8 mouse cellular contexts compared by ENCODE assay signal in genomic region chr3:90213956-90214684, GRCm38 (mm10). TPM values are rescaled to one million over a fixed set of nuclear protein-coding genes. Genes with fewer than 3 reads are reported as not detected.
DNase-seq lines count a peak whose midpoint lies in the region; ATAC-seq and TF ChIP-seq lines count a peak whose summit lies in the region.

No protein-coding gene starts in this region.

- peak overlapping the region; percentile 66 for H3K4me2 ChIP-seq in lung, embryonic 15.5 days
- peak overlapping the region; percentile 84 for H3K4me2 ChIP-seq in stomach, embryonic 16.5 days (ENCODE audit: low read depth, low read length)

- H3K4me1 ChIP-seq in G1E (ENCODE audit: insufficient read depth, low read depth, low read length) = peaks cover 26% of the 10 kb centered on the region
- H3K4me1 ChIP-seq in embryonic fibroblast, embryonic 13.5 days (ENCODE audit: control insufficient read depth, insufficient read depth, low read length) = peaks cover 6% of the 10 kb centered on the region
- H3K4me1 ChIP-seq in lung, embryonic 15.5 days = peaks cover 28% of the 10 kb centered on the region
- H3K4me1 ChIP-seq in stomach, embryonic 16.5 days (ENCODE audit: control insufficient read depth, insufficient read depth, low read length) = peaks cover 22% of the 10 kb centered on the region

- H3K9ac ChIP-seq in lung, embryonic 15.5 days = peak overlapping the region; percentile 27; the same call in 1 of the 2 replicates
- H3K9ac ChIP-seq in stomach, embryonic 16.5 days (ENCODE audit: low read length) = peak overlapping the region; percentile 63

- WGBS in lung, embryonic 15.5 days = 12% methylated on average over 12 of the region's 12 CpGs
- WGBS in stomach, embryonic 16.5 days = 9% methylated on average over 12 of the region's 12 CpGs

- peak overlapping the region; percentile 93 for H3K4me3 ChIP-seq in G1E (ENCODE audit: low read depth, low read length)
- H3K4me3 ChIP-seq in embryonic fibroblast, embryonic 13.5 days (ENCODE audit: insufficient read depth, low read length) = peak overlapping the region; percentile 53
- peak overlapping the region; percentile 85 for H3K4me3 ChIP-seq in lung, embryonic 15.5 days
- H3K4me3 ChIP-seq in stomach, embryonic 16.5 days (replicated peaks; ENCODE audit: low read length) = peak overlapping the region; percentile 72

- peak; percentile 24 for DNase-seq in cerebellum, adult 8-10 months
- no peak for DNase-seq in cerebellum, adult 11-12 months
- DNase-seq in G1E (ENCODE audit: low spot score) = no peak
- DNase-seq in kidney, adult 18-20 months = peak; percentile 33
- no peak for DNase-seq in layer of hippocampus, postnatal 10 days (ENCODE audit: low spot score in 2 of 2)

- no peak for TF ChIP-seq POLR2A in embryonic fibroblast, embryonic 13.5 days (IDR thresholded peaks at IDR 0.05; ENCODE audit: low read depth, low read length)

- 0 out of 2 replicates have a peak, but pooled peaks cover 6% of the 10 kb centered on the region for H3K27me3 ChIP-seq in G1E (ENCODE audit: insufficient read depth, low read length)
- H3K27me3 ChIP-seq in lung, embryonic 15.5 days = no peaks in the 10 kb centered on the region
- H3K27me3 ChIP-seq in stomach, embryonic 16.5 days (ENCODE audit: control insufficient read depth, insufficient read depth, low read length) = no peaks in the 10 kb centered on the region

- no peak overlapping the region for H3K27ac ChIP-seq in embryonic fibroblast, embryonic 13.5 days (ENCODE audit: insufficient read depth, low read length)
- H3K27ac ChIP-seq in lung, embryonic 15.5 days = peak overlapping the region; percentile 76
- H3K27ac ChIP-seq in stomach, embryonic 16.5 days (ENCODE audit: low read length) = peak overlapping the region; percentile 69

- peaks cover 35% of the 10 kb centered on the region for H3K36me3 ChIP-seq in G1E (replicated peaks)
- H3K36me3 ChIP-seq in lung, embryonic 15.5 days = peaks cover 33% of the 10 kb centered on the region
- peaks cover 10% of the 10 kb centered on the region for H3K36me3 ChIP-seq in stomach, embryonic 16.5 days (ENCODE audit: control insufficient read depth, insufficient read depth, low read length)

- TF ChIP-seq CTCF in G1E (IDR thresholded peaks at IDR 0.05; ENCODE audit: low read depth, low read length) = no peak
- TF ChIP-seq CTCF in embryonic fibroblast, embryonic 13.5 days (IDR thresholded peaks at IDR 0.05; ENCODE audit: borderline replicate concordance, insufficient read depth, low read length) = no peak

- no peaks in the 10 kb centered on the region for H3K9me3 ChIP-seq in G1E (replicated peaks)
- no peaks in the 10 kb centered on the region for H3K9me3 ChIP-seq in lung, embryonic 15.5 days
- H3K9me3 ChIP-seq in stomach, embryonic 16.5 days (replicated peaks; ENCODE audit: control insufficient read depth, low read length) = no peaks in the 10 kb centered on the region

- ATAC-seq in G1E (ENCODE audit: extremely low read depth, insufficient number of reproducible peaks, low FRiP score, poor library complexity, severe bottlenecking) = no peak
- ATAC-seq in lung, embryonic 15.5 days (ENCODE audit: borderline replicate concordance, extremely low read depth, low FRiP score, low TSS enrichment) = no peak
- no peak for ATAC-seq in stomach, embryonic 16.5 days (ENCODE audit: insufficient read depth, low FRiP score)

RNA-seq across cellular contexts. Expression of gene Rab13, which starts 0.6 kb away (rescaled TPM):
- 1.3 TPM in 1 of 2 replicates, not detected in the other for total RNA-seq in G1E (2014; fragmentation: Nextera tagmentation)
- total RNA-seq in G1E (2017) = 5.1 and 6.1 TPM in 2 replicates
- 2.4 and 2.7 TPM in 2 replicates for polyA plus RNA-seq in G1E (2012)
- polyA plus RNA-seq in embryonic fibroblast, embryonic 13.5 days (2011; ENCODE audit: insufficient read length, low read depth, missing spikeins) = 32.1 and 33.5 TPM in 2 replicates
- 35.8 and 40.0 TPM in 2 replicates for polyA plus RNA-seq in lung, embryonic 15.5 days (2015; fragmentation: Nextera tagmentation; extraction: Ambion mirVana)
- polyA plus RNA-seq in stomach, embryonic 16.5 days (2015; fragmentation: Nextera tagmentation; extraction: Ambion mirVana) = 30.5 and 33.1 TPM in 2 replicates
- total RNA-seq in layer of hippocampus, postnatal 10 days (2021) = 10 to 100 TPM; 10.3 to 10.8 TPM

RNA-seq across cellular contexts. Expression of gene Rps27, which starts 0.7 kb away (rescaled TPM):
- total RNA-seq in G1E (2014; fragmentation: Nextera tagmentation) = 2,953 and 3,131 TPM in 2 replicates
- 4,851 and 5,028 TPM in 2 replicates for total RNA-seq in G1E (2017)
- 231 and 309 TPM in 2 replicates for polyA plus RNA-seq in G1E (2012)
- polyA plus RNA-seq in embryonic fibroblast, embryonic 13.5 days (2011; ENCODE audit: insufficient read length, low read depth, missing spikeins) = 36.9 and 264 TPM in 2 replicates
- polyA plus RNA-seq in lung, embryonic 15.5 days (2015; fragmentation: Nextera tagmentation; extraction: Ambion mirVana) = 1,416 and 1,510 TPM in 2 replicates
- 1,106 and 1,465 TPM in 2 replicates for polyA plus RNA-seq in stomach, embryonic 16.5 days (2015; fragmentation: Nextera tagmentation; extraction: Ambion mirVana)
- 100 to 1,000 TPM; 800 to 858 TPM for total RNA-seq in layer of hippocampus, postnatal 10 days (2021)

RNA-seq across cellular contexts. Expression of gene Jtb, which starts 17.3 kb away (rescaled TPM):
- total RNA-seq in G1E (2014; fragmentation: Nextera tagmentation) (23.9 and 38.8 TPM in 2 replicates), G1E (2017) (40.9 and 44.5 TPM in 2 replicates)
- 73.6 and 98.7 TPM in 2 replicates for polyA plus RNA-seq in G1E (2012)
- 47.1 and 47.5 TPM in 2 replicates for polyA plus RNA-seq in embryonic fibroblast, embryonic 13.5 days (2011; ENCODE audit: insufficient read length, low read depth, missing spikeins)
- 90.2 and 100 TPM in 2 replicates for polyA plus RNA-seq in lung, embryonic 15.5 days (2015; fragmentation: Nextera tagmentation; extraction: Ambion mirVana)
- polyA plus RNA-seq in stomach, embryonic 16.5 days (2015; fragmentation: Nextera tagmentation; extraction: Ambion mirVana) = 92.3 and 104 TPM in 2 replicates
- total RNA-seq in layer of hippocampus, postnatal 10 days (2021) = 10 to 100 TPM; 50.2 to 59.4 TPM

RNA-seq across cellular contexts. Expression of gene Creb3l4, which starts 29.2 kb away (rescaled TPM):
- not detected in 2 replicates for total RNA-seq in G1E (2014; fragmentation: Nextera tagmentation)
- total RNA-seq in G1E (2017) = 0.16 TPM in 1 of 2 replicates, not detected in the other
- polyA plus RNA-seq in G1E (2012) = not detected in 2 replicates
- 2.0 and 2.3 TPM in 2 replicates for polyA plus RNA-seq in embryonic fibroblast, embryonic 13.5 days (2011; ENCODE audit: insufficient read length, low read depth, missing spikeins)
- polyA plus RNA-seq in lung, embryonic 15.5 days (2015; fragmentation: Nextera tagmentation; extraction: Ambion mirVana) = 6.0 and 6.3 TPM in 2 replicates
- polyA plus RNA-seq in stomach, embryonic 16.5 days (2015; fragmentation: Nextera tagmentation; extraction: Ambion mirVana) = 28.9 and 34.4 TPM in 2 replicates
- not detected for total RNA-seq in layer of hippocampus, postnatal 10 days (2021)

RNA-seq across cellular contexts. Expression of gene Slc39a1, which starts 33.9 kb away (rescaled TPM):
- total RNA-seq in G1E (2014; fragmentation: Nextera tagmentation) (31.8 and 35.8 TPM in 2 replicates), G1E (2017) (38.0 and 42.7 TPM in 2 replicates)
- 14.0 and 15.6 TPM in 2 replicates for polyA plus RNA-seq in G1E (2012)
- polyA plus RNA-seq in embryonic fibroblast, embryonic 13.5 days (2011; ENCODE audit: insufficient read length, low read depth, missing spikeins) = 253 and 312 TPM in 2 replicates
- polyA plus RNA-seq in lung, embryonic 15.5 days (2015; fragmentation: Nextera tagmentation; extraction: Ambion mirVana) = 94.7 and 102 TPM in 2 replicates
- 101 and 122 TPM in 2 replicates for polyA plus RNA-seq in stomach, embryonic 16.5 days (2015; fragmentation: Nextera tagmentation; extraction: Ambion mirVana)
- 10 to 100 TPM; 48.6 to 52.3 TPM for total RNA-seq in layer of hippocampus, postnatal 10 days (2021)

Comparison
In these comparisons a context has a peak if more than half of its experiments do, and no peak if none do; other contexts are left out.
1. DNase-seq: peak in cerebellum, adult 8-10 months (single experiment) and kidney, adult 18-20 months (single experiment); none in cerebellum, adult 11-12 months (single experiment), G1E (single experiment) and layer of hippocampus, postnatal 10 days (0 of 2).
2. Peak in every context shown above with its lines, with median percentiles within 50 percentile points of each other: H3K4me3 ChIP-seq.